Mouse (Mus musculus) hindbrain, embryonic 12.5 days (tissue): Measurements from ENCODE around the gene Wdr93. TPM values are rescaled to one million over a fixed set of nuclear protein-coding genes. Genes with fewer than 3 reads are reported as not detected.
"Not testable (repeated sequence)": the region's sequence is repeated elsewhere in the genome, so short reads cannot be mapped to it uniquely, and the experiment has no call there.

Source experiments
- ATAC-seq: fragments of 200-750 bp; cut with Nextera tagmentation; 2 replicates; pipeline ENCODE4 v1.8.0; 2017; ENCODE audit warnings: moderate TSS enrichment; ENCODE audit not compliant: low FRiP score
- H3K27ac ChIP-seq: fragments of 300-500 bp; sonication (generic); 2 replicates; pipeline ENCODE4 v1.5.1; 2016; ENCODE audit warnings: mild to moderate bottlenecking
- H3K27me3 ChIP-seq: fragments of 300-500 bp; sonication (generic); 2 replicates; pipeline ENCODE4 v1.6.1; 2016; ENCODE audit warnings: mild to moderate bottlenecking
- H3K36me3 ChIP-seq: fragments of 300-500 bp; sonication (generic); 2 replicates; pipeline ENCODE4 v1.6.1; 2016; ENCODE audit warnings: mild to moderate bottlenecking
- H3K4me1 ChIP-seq: fragments of 300-500 bp; sonication (generic); 2 replicates; pipeline ENCODE4 v1.6.1; 2016
- H3K4me2 ChIP-seq: fragments of 300-500 bp; sonication (generic); replicated peaks from 2 replicates; pipeline ENCODE4 v1.6.1; 2016; ENCODE audit warnings: mild to moderate bottlenecking
- H3K4me3 ChIP-seq: fragments of 300-500 bp; sonication (generic); 2 replicates; pipeline ENCODE4 v1.5.1; 2016; ENCODE audit warnings: mild to moderate bottlenecking
- H3K9ac ChIP-seq: fragments of 300-500 bp; sonication (generic); 2 replicates; pipeline ENCODE4 v1.6.1; 2016; ENCODE audit warnings: mild to moderate bottlenecking, moderate library complexity
- H3K9me3 ChIP-seq: fragments of 300-500 bp; sonication (generic); replicated peaks from 2 replicates; pipeline ENCODE4 v1.6.1; 2016; ENCODE audit warnings: mild to moderate bottlenecking
- WGBS: fragments of 180-500 bp; shearing (Covaris S2); methylation state at CpG from one replicate; pipeline ENCODE4 v1.1.7; 2016; 5-methylcytosine and 5-hydroxymethylcytosine counted together
- polyA plus RNA-seq: library from polyadenylated mRNA; unstranded; fragments of >200 nt; fragmentation: Nextera tagmentation; extraction: Ambion mirVana; gene quantifications from 2 replicates; pipeline ENCODE4 v1.2.1, GENCODE M21; 2016

The Wdr93 gene
- polyA plus RNA-seq, 1 experiment from 2014 or later = 0.57 TPM

- 43% methylated on average over 2 of the region's 2 CpGs for WGBS
- not testable (repeated sequence) for H3K4me2 ChIP-seq, H3K9me3 ChIP-seq, ATAC-seq, H3K36me3 ChIP-seq, H3K9ac ChIP-seq, H3K4me3 ChIP-seq, H3K27ac ChIP-seq
- Histone ChIP-seq H3K4me1 (peaks cover 15% of the 10 kb centered on the region), H3K27me3 (peaks cover 77% of the 10 kb centered on the region)
These were observed 46.8 kb downstream of the Wdr93 start for GRCm38 (mm10) chr7:79789812-79790211.

GRCm38 (mm10) chr7:79792635-79793421 lies 49.9 kb downstream of the Wdr93 start:
- H3K4me3 ChIP-seq = peak overlapping the region; percentile 40
- H3K27me3 ChIP-seq = peaks cover 74% of the 10 kb centered on the region
- ATAC-seq = peak; percentile 33; the same call in 1 of the 2 replicates
- H3K27ac ChIP-seq = no peak overlapping the region
- H3K4me1 ChIP-seq = peaks cover 15% of the 10 kb centered on the region
- H3K9me3 ChIP-seq = no peaks in the 10 kb centered on the region
- H3K4me2 ChIP-seq = peak overlapping the region; percentile 66
- WGBS = 3% methylated on average over 80 of the region's 80 CpGs
- H3K9ac ChIP-seq = peak overlapping the region; percentile 33; the same call in 1 of the 2 replicates
- no peaks in the 10 kb centered on the region for H3K36me3 ChIP-seq

GRCm38 (mm10) chr7:79793688-79794087 lies 50.7 kb downstream of the Wdr93 start, which contains the start of gene Mesp1:
TSS of gene Mesp1 (minus strand) at chr7:79793788.
- peaks cover 71% of the 10 kb centered on the region for H3K27me3 ChIP-seq
- no peak within 1 kb of the TSS for H3K27ac ChIP-seq
- peak within 1 kb of the TSS; percentile 40 for H3K4me3 ChIP-seq
- peaks cover 15% of the 10 kb centered on the region for H3K4me1 ChIP-seq
- no peaks in the 10 kb centered on the region for H3K9me3 ChIP-seq
- ATAC-seq = no peak
- peak within 1 kb of the TSS; percentile 33; the same call in 1 of the 2 replicates for H3K9ac ChIP-seq
- WGBS = 76% methylated on average over 6 of the region's 6 CpGs
- H3K36me3 ChIP-seq = no peaks in the 10 kb centered on the region
- H3K4me2 ChIP-seq = peak within 1 kb of the TSS; percentile 66

DNA sequence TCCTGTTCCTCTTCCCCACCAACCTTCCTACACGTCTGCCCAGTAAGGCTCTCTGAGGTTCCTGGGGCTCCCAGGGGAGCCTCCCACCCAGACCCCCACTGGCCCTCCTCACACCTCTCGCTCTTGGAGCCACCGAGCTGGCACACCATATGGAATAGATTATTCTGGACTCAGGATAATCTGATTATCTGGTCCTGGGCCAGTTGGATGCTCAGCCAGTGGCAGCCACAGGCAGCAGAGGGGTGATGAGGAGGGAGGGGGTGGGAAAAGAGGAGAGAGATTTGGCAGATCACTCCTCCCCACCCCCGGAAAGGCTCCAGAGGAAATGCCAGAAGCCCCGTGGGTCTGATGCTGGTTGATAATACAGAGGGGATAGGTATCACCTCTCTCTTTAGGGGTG lies 55.6 kb downstream of the Wdr93 start:
- Histone ChIP-seq H3K9me3 (no peaks in the 10 kb centered on the region), H3K4me3 (no peak overlapping the region), H3K4me2 (no peak overlapping the region), H3K4me1 (no peaks in the 10 kb centered on the region), H3K27ac (no peak overlapping the region), H3K27me3 (peaks cover 30% of the 10 kb centered on the region), H3K9ac (no peak overlapping the region), H3K36me3 (no peaks in the 10 kb centered on the region)
- ATAC-seq = no peak
- WGBS = 34% methylated on average over 5 of the region's 5 CpGs

- no peaks in the 10 kb centered on the region for H3K4me1 ChIP-seq
- no peak overlapping the region for H3K9ac ChIP-seq
- no peak for ATAC-seq
These were observed 56.1 kb downstream of the Wdr93 start for GRCm38 (mm10) chr7:79799048-79799447.

GRCm38 (mm10) chr7:79799506-79799905 lies 56.5 kb downstream of the Wdr93 start:
- H3K9ac ChIP-seq = no peak overlapping the region
- no peaks in the 10 kb centered on the region for H3K36me3 ChIP-seq
- H3K4me2 ChIP-seq = no peak overlapping the region
- no peak overlapping the region for H3K27ac ChIP-seq
- 73% methylated on average over 6 of the region's 6 CpGs for WGBS
- peaks cover 20% of the 10 kb centered on the region for H3K27me3 ChIP-seq
- ATAC-seq = no peak
- H3K4me3 ChIP-seq = no peak overlapping the region
- no peaks in the 10 kb centered on the region for H3K9me3 ChIP-seq
- no peaks in the 10 kb centered on the region for H3K4me1 ChIP-seq

More at GRCm38 (mm10) chr7:79799048-79799447, 56.1 kb downstream of the Wdr93 start:
- no peak overlapping the region for H3K27ac ChIP-seq
- no peak overlapping the region for H3K4me3 ChIP-seq
- no peak overlapping the region for H3K4me2 ChIP-seq
- peaks cover 25% of the 10 kb centered on the region for H3K27me3 ChIP-seq
- no peaks in the 10 kb centered on the region for H3K36me3 ChIP-seq
- no peaks in the 10 kb centered on the region for H3K9me3 ChIP-seq
- WGBS = 6% methylated on average over 8 of the region's 8 CpGs

- Histone ChIP-seq H3K4me1 (no peaks in the 10 kb centered on the region), H3K36me3 (no peaks in the 10 kb centered on the region), H3K9me3 (no peaks in the 10 kb centered on the region), H3K4me2 (no peak overlapping the region), H3K4me3 (no peak overlapping the region), H3K27ac (no peak overlapping the region), H3K27me3 (peaks cover 12% of the 10 kb centered on the region; the same call in 1 of the 2 replicates), H3K9ac (no peak overlapping the region)
- ATAC-seq = no peak
- WGBS = 87% methylated on average over 4 of the region's 4 CpGs
These were observed 57.4 kb downstream of the Wdr93 start for GRCm38 (mm10) chr7:79800336-79800735.

DNA sequence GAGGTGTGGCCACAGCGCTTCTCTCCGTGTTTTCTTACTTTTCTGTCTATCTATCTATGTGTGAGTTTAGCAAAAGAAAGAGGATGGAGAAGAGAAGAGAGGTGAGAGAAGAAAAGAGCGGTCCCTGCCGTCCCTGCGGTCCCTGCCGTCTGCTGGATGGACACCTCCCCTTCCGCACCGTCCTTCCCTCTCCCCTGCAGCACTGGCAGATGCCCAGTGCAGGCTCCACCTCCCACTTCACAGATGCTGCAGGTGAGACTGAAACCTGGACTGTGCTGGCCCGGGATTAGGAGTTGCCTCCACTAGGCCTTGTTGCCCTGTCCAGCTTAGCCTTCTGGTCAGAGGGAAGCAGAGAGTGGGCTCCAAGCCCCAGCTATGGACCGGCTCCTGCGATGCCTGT lies 58.4 kb downstream of the Wdr93 start:
- Histone ChIP-seq H3K27me3 (peaks cover 5% of the 10 kb centered on the region; the same call in 1 of the 2 replicates), H3K27ac (no peak overlapping the region), H3K4me2 (no peak overlapping the region), H3K9me3 (no peaks in the 10 kb centered on the region), H3K36me3 (no peaks in the 10 kb centered on the region), H3K4me3 (no peak overlapping the region), H3K9ac (no peak overlapping the region; the same call in 1 of the 2 replicates), H3K4me1 (no peaks in the 10 kb centered on the region)
- no peak for ATAC-seq
- WGBS = 78% methylated on average over 11 of the region's 11 CpGs

- H3K4me3 ChIP-seq = no peak overlapping the region
- H3K4me1 ChIP-seq = no peaks in the 10 kb centered on the region
- no peaks in the 10 kb centered on the region for H3K36me3 ChIP-seq
- ATAC-seq = no peak
- H3K27me3 ChIP-seq = peaks cover 4% of the 10 kb centered on the region; the same call in 1 of the 2 replicates
- 66% methylated on average over 5 of the region's 5 CpGs for WGBS
- no peaks in the 10 kb centered on the region for H3K9me3 ChIP-seq
- no peak overlapping the region for H3K4me2 ChIP-seq
- no peak overlapping the region for H3K27ac ChIP-seq
- H3K9ac ChIP-seq = no peak overlapping the region; the same call in 1 of the 2 replicates
These were observed 59.1 kb downstream of the Wdr93 start for GRCm38 (mm10) chr7:79802037-79802436.

DNA sequence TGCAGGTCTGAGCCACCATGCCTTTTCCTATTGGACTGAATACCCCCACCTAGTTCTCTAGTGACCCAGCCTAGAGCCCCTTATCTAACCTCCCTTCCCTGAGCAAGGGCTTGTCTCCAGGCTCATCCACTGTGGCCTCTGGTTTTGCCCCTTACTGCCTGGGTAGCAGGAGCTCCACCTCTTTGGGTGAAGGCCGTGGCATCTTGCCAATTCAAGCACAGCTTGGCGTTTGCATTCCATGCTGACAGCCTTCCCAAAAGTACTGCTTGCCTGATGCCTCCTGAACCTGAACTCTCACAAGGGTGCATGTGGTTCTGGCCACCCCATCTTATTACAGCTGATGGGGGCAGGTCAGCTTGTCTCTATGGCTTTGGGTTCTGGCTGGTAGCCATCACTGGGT lies 60.9 kb downstream of the Wdr93 start:
- Histone ChIP-seq H3K4me3 (no peak overlapping the region), H3K4me2 (no peak overlapping the region), H3K9me3 (no peaks in the 10 kb centered on the region), H3K36me3 (no peaks in the 10 kb centered on the region), H3K27ac (no peak overlapping the region), H3K9ac (no peak overlapping the region), H3K27me3 (peaks cover 2% of the 10 kb centered on the region; the same call in 1 of the 2 replicates), H3K4me1 (no peaks in the 10 kb centered on the region)
- WGBS = 76% methylated on average over 2 of the region's 2 CpGs
- ATAC-seq = no peak

GRCm38 (mm10) chr7:79808561-79808960 lies 65.6 kb downstream of the Wdr93 start:
- Histone ChIP-seq H3K9me3 (no peaks in the 10 kb centered on the region), H3K27me3 (peaks cover 27% of the 10 kb centered on the region), H3K9ac (no peak overlapping the region), H3K4me1 (peaks cover 9% of the 10 kb centered on the region), H3K36me3 (no peaks in the 10 kb centered on the region), H3K27ac (no peak overlapping the region), H3K4me3 (no peak overlapping the region), H3K4me2 (no peak overlapping the region)
- WGBS = 86% methylated on average over 7 of the region's 7 CpGs
- ATAC-seq = no peak

DNA sequence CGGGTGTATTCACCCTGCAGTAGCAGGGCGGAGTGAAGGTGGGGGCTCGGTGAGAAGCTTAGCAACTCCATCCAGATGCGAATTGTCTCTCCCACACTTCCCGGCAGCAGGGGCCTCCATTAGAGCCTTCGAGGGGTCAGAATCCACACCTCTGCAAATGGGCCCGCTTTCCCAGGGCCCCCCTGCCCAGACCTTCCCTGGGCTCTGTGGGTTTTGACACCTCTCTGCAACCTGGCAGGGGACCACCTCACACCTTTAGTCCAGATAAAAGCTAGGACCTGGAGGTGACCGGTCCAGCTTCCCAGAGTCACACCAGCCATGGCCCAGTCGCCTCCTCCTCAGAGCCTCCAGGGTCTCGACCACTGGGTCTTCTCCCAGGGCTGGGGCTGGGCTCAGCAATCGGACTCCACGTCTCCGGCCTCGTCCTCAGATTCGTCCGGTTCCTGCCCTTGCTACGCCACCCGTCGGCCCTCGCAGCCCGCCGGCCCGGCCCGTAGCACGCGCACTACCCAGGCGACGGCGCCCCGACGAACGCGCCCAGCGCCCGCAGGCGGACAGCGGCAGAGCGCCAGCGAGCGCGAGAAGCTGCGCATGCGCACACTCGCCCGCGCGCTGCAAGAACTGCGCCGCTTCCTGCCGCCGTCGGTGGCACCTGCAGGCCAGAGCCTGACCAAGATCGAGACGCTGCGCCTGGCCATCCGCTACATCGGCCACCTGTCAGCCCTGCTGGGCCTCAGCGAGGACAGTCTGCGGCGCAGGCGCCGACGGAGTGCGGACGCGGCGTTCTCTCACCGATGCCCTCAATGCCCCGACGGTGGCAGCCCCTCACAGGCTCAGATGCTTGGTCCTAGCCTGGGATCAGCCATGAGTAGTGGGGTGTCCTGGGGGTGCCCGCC lies 67.9 kb downstream of the Wdr93 start, which contains the start of gene Mesp2:
Gene Mesp2, plus strand, starts transcription at position 117 of the 896 bp plus-strand sequence.
- 22% methylated on average over 71 of the region's 71 CpGs for WGBS
- Histone ChIP-seq H3K9ac (peak within 1 kb of the TSS; percentile 57), H3K9me3 (no peaks in the 10 kb centered on the region), H3K4me1 (peaks cover 9% of the 10 kb centered on the region), H3K4me2 (peak within 1 kb of the TSS; percentile 60), H3K4me3 (peak within 1 kb of the TSS; percentile 37), H3K36me3 (no peaks in the 10 kb centered on the region), H3K27ac (no peak within 1 kb of the TSS), H3K27me3 (peaks cover 27% of the 10 kb centered on the region)
- peak; percentile 72 for ATAC-seq
